Mouse (Mus musculus) small intestine, adult 2 months (tissue): ENCODE results near the gene Tmeff2.

Experiments used
- CTCF ChIP-seq: fragments of 200-500 bp; IDR thresholded peaks from 2 replicates; pipeline ENCODE4 v1.5.1; 2012; ENCODE audit warnings: low read depth, mild to moderate bottlenecking, control low read depth, inconsistent platforms, low read length, moderate library complexity, mixed read lengths; ENCODE audit not compliant: insufficient replicate concordance, insufficient read length; ENCODE audit errors: extremely low read depth
- POLR2A ChIP-seq: fragments of 200-500 bp; IDR thresholded peaks from 2 replicates; pipeline ENCODE4 v1.6.1; 2012; ENCODE audit warnings: low read depth, mild to moderate bottlenecking, control low read depth, inconsistent platforms, low read length, moderate library complexity

DNA sequence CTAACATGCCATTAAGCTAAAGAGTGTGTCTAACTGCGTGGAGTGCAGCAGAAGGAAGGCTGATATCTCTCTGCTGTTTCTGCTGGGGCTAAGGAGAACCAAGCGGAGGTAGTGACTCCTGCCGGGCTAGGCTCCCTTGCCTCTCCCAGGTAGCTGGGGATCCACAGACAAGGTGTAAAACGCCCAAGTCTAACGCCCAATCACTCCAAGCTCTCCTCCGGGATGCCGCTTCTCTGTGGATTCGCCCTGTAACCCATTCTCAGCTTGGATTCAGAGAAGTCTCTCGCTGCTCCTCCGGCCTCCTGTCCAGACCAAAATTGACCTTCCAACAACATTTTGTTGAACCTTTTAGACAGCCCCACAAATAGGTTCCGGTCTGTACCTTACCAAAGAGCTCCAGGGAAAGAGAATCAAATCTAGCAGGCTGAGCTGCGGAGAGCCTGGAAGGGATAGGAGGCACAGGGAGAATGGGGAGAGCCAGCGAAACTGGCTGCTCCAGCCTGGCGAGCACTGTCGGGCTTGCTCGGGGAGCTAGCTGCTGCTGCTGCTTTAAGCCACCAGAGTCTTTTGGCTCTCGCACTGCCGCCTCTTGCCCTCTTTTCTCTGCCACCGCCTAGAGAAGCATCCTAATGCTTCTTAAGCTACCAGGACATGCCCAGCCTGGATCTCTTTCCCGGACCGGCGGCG lies 26.1 kb downstream of the Tmeff2 start:
- TF ChIP-seq CTCF (no peak), POLR2A (no peak)
